Mouse (Mus musculus): Measurements from ENCODE around the gene Dnajc2. TPM values are rescaled to one million over a fixed set of nuclear protein-coding genes. Genes with fewer than 3 reads are reported as not detected.
A peak's percentile ranks its signal among the peaks of the same experiment; 100 is the strongest.

Dnajc2 gene
- total RNA-seq, 2 experiments from 2014 or later, result 28.0 to 34.1 TPM

GRCm38 (mm10) chr5:21786258-21787185 is 1.5 kb upstream of the Dnajc2 start:
- peak; percentile 92 to 96 for DNase-seq (ENCODE audit: low spot score in 2 of 2)
- Histone ChIP-seq H3K4me3 (peak overlapping the region; percentile 88), H3K27ac (peak overlapping the region; percentile 94)
- TF ChIP-seq CTCF (conservative IDR thresholded peaks at IDR 0.05), result 0 out of 2 replicates have a peak, but pooled peaks have one; percentile 2

DNA sequence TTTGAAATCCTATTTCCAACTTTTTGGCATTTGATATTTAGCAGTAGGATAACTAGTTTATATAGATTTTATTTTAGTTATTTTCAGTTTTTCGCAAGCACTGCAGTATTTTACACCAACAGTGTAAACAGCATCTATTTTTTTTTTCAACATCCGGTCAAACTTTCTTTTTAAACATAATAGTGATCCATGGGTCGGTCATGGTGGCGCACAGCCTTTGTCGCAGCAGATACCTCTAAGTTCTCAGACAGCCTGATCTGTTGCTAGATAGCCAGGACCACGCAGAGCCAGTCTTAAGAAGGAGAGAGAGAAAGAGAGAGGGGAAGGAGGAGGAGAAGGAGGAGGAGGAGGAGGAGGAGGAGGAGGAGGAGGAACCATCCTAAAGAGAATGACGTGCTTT is 725 bp upstream of the Dnajc2 start:
- Histone ChIP-seq H3K27ac (peak overlapping the region; percentile 94), H3K4me3 (no peak overlapping the region; the same call in 1 of the 2 replicates)
- TF ChIP-seq CTCF (conservative IDR thresholded peaks at IDR 0.05), result no peak
- DNase-seq (ENCODE audit: low spot score in 2 of 2), result no peak

DNA sequence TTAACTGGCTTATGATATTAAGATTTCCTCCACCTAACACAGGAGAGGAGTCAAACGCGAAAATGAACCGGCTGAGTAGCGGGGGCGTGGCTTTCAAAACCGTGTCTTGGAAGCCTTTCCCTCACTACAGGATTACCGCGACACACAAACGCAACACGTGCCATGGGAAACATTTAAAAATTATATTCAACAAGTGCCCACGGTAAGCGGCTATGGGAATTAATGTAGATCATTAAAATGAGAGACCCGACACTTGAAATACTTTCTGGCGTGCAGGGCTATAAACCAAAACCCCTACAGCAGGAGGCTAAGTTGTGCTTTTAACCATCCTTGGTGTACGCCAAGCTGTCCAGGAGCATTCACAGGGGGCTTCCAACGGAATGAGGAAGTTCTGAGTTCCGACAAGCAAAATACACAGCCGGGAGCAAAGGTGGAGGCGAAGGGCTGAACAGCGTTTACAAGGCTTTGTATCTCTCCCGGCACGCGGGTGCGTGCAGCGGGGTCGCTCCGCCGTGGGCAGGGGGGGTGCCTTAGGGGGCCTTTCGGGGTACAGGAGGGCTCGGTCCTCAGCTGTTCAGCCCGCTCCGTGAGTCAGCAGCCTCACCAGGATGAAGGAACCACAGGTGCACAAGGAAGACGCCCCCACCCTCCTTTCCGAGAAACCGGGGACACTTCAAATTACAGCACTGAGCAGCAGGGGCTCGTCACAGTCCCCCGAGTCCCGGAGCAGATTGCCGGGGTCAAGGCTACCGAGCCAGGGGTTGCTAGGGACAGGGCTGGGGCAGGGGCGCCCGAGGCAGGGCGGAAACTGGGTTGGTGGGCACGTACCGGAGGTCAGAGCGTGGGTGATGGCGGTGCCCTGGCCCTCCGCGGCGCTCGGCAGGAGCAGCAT is 644 bp downstream of the Dnajc2 start:
- peak overlapping the region; percentile 97 for H3K4me3 ChIP-seq
- no peak for TF ChIP-seq CTCF (conservative IDR thresholded peaks at IDR 0.05)
- H3K27ac ChIP-seq, result peak overlapping the region; percentile 84
- no peak for DNase-seq (ENCODE audit: low spot score in 2 of 2)

GRCm38 (mm10) chr5:21776491-21776890 is 8.6 kb downstream of the Dnajc2 start:
- Histone ChIP-seq H3K4me3 (no peak overlapping the region), H3K27ac (no peak overlapping the region)
- DNase-seq (ENCODE audit: low spot score in 2 of 2), result no peak
- TF ChIP-seq CTCF (conservative IDR thresholded peaks at IDR 0.05), result no peak

DNA sequence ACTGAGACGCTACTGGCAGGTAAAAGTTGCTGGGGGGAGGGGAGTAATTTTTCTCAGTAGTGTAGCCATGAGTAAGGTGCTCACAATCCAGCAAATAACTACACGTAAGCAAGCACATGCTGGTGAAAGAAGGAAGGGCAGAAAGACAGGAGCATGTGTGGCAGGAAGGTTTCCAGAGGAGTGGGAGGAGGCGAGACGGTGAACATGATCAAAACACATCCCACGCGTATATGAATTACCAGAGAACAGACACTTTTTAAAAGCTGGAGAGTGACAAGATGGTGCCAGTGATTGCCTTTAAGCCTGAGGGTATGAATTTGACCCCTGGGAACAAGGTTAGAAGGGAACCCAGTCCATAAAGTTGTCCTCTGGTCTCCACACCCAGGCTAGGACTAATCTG is 15.2 kb downstream of the Dnajc2 start:
- Histone ChIP-seq H3K27ac (no peak overlapping the region), H3K4me3 (no peak overlapping the region)
- no peak for TF ChIP-seq CTCF (conservative IDR thresholded peaks at IDR 0.05)
- peak; percentile 28 to 50 for DNase-seq (ENCODE audit: low spot score in 2 of 2)

GRCm38 (mm10) chr5:21768506-21768905 is 16.5 kb downstream of the Dnajc2 start:
- H3K27ac ChIP-seq, result no peak overlapping the region
- no peak for DNase-seq (ENCODE audit: low spot score in 2 of 2)
- H3K4me3 ChIP-seq, result no peak overlapping the region
- no peak for TF ChIP-seq CTCF (conservative IDR thresholded peaks at IDR 0.05)

- no peak for TF ChIP-seq CTCF (conservative IDR thresholded peaks at IDR 0.05)
- H3K27ac ChIP-seq, result no peak overlapping the region
- no peak overlapping the region for H3K4me3 ChIP-seq
Measured at GRCm38 (mm10) chr5:21745966-21746365, 39.1 kb downstream of the Dnajc2 start.

GRCm38 (mm10) chr5:21744651-21745050 is 40.4 kb downstream of the Dnajc2 start:
- no peak overlapping the region for H3K4me3 ChIP-seq
- TF ChIP-seq CTCF (conservative IDR thresholded peaks at IDR 0.05), result no peak
- no peak overlapping the region for H3K27ac ChIP-seq
- no peak for DNase-seq (ENCODE audit: low spot score in 2 of 2)

More at GRCm38 (mm10) chr5:21745966-21746365, 39.1 kb downstream of the Dnajc2 start:
- no peak for DNase-seq (ENCODE audit: low spot score in 2 of 2)

DNA sequence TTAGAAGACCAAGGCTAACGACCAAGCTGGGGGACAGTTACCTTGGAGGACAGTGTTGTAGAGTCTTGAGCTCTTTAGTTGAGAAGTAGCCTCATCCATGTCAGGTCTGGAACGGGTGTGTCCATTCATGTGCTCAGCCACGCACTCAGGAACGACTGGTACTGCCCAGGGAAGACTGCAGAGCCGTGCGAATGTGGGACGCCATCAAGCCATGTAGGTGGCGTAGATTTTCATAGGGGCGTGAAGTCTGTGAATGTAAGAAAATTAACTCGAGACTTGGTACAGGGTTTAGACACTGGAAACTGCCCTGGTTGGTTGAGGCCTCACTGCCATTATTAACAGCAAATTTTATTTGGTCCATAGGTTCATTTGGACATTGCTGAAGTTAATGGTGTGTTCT is 41.4 kb downstream of the Dnajc2 start:
- no peak for TF ChIP-seq CTCF (conservative IDR thresholded peaks at IDR 0.05)
- Histone ChIP-seq H3K4me3 (no peak overlapping the region), H3K27ac (no peak overlapping the region)
- DNase-seq (ENCODE audit: low spot score in 2 of 2), result no peak

GRCm38 (mm10) chr5:21739881-21740280 is 45.2 kb downstream of the Dnajc2 start:
- DNase-seq (ENCODE audit: low spot score in 2 of 2), result no peak
- H3K27ac ChIP-seq, result no peak overlapping the region
- TF ChIP-seq CTCF (conservative IDR thresholded peaks at IDR 0.05), result no peak
- H3K4me3 ChIP-seq, result no peak overlapping the region

- H3K27ac ChIP-seq, result no peak overlapping the region
- no peak overlapping the region for H3K4me3 ChIP-seq
- TF ChIP-seq CTCF (conservative IDR thresholded peaks at IDR 0.05), result no peak
- no peak for DNase-seq (ENCODE audit: low spot score in 2 of 2)
Measured at GRCm38 (mm10) chr5:21739120-21739519, 45.9 kb downstream of the Dnajc2 start.

DNA sequence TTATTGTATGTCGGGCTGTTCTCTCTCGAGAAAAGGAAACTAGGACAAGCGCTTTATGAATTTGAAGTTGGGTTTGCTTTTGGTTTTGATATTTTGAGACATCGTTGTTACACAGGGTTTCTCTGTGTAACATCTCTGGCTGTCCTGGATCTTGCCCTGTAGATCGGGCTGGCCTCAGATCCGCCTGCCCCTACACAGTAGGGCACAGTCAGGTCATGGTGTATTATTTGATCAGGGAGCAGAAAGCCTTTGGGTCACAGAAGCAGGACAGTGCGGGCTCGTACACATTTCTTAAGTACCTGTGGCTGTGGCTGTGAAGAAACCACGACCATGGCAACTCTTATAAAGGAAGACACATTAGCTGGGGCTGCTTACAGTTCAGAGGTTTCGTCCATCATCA is 47.4 kb downstream of the Dnajc2 start:
- Histone ChIP-seq H3K4me3 (peak overlapping the region; percentile 84), H3K27ac (peak overlapping the region; percentile 93; the same call in 1 of the 2 replicates)
- DNase-seq (ENCODE audit: low spot score in 2 of 2), result no peak
- TF ChIP-seq CTCF (conservative IDR thresholded peaks at IDR 0.05), result no peak

Data from layer of hippocampus, adult 2 months (tissue).